Mouse (Mus musculus): ENCODE results near the gene Minos1. TPM values are rescaled to one million over a fixed set of nuclear protein-coding genes. Genes with fewer than 3 reads are reported as not detected.

Minos1 gene
- total RNA-seq, 2 experiments from 2014 or later, result 203 to 215 TPM

Other genes starting within 250 kb of the Minos1 start
- 10 to 100 TPM; 13.1 to 13.7 TPM for gene Otud3, start 217.2 kb downstream of the Minos1 start, total RNA-seq (2021)
- not detected for gene Rnf186, start 164.0 kb downstream of the Minos1 start, total RNA-seq (2021)
- gene Tmco4, start 158.2 kb downstream of the Minos1 start, total RNA-seq (2021), result 1 to 10 TPM; 1.3 to 1.7 TPM
- gene Htr6, start 55.5 kb downstream of the Minos1 start, total RNA-seq (2021), result 1 to 10 TPM; 3.6 to 3.8 TPM
- 10 to 100 TPM; 34.0 to 37.0 TPM for gene Nbl1, start 38.1 kb downstream of the Minos1 start, total RNA-seq (2021)
- gene Capzb, start 61.8 kb upstream of the Minos1 start, total RNA-seq (2021), result 100 to 1,000 TPM; 343 to 357 TPM
- gene Pqlc2, start 179.6 kb upstream of the Minos1 start, total RNA-seq (2021), result 10 to 100 TPM; 12.6 to 16.6 TPM
- 10 to 100 TPM; 26.7 to 29.6 TPM for gene Akr7a5, start 179.6 kb upstream of the Minos1 start, total RNA-seq (2021)
- 10 to 100 TPM; 45.2 to 48.2 TPM for gene Mrto4, start 221.5 kb upstream of the Minos1 start, total RNA-seq (2021)
- 10 to 100 TPM; 82.3 to 86.0 TPM for gene Emc1, start 221.5 kb upstream of the Minos1 start, total RNA-seq (2021)
- 100 to 1,000 TPM; 161 to 165 TPM for gene Ubr4, start 221.5 kb upstream of the Minos1 start, total RNA-seq (2021)